Comparison of ENCODE assay signal across 26 mouse cellular contexts in genomic region chr6:101259411-101259810, GRCm38 (mm10).
"Had no signal": no experiment of that assay in that cellular context is flagged by ENCODE, and none has a peak within 500 bp of the region (broad histone marks: within the 10 kb centered on the region; RNA-seq: fewer than 3 reads in every experiment).

No protein-coding gene starts in this region.

- H3K9me3 ChIP-seq: heart, embryonic 10.5 days; heart, embryonic 12.5 days; hindbrain, embryonic 10.5 days; hindbrain, embryonic 12.5 days; hindbrain, embryonic 15.5 days; intestine, embryonic 15.5 days; kidney, embryonic 15.5 days; limb, embryonic 10.5 days; limb, embryonic 12.5 days; liver, embryonic 13.5 days; liver, embryonic 15.5 days had no signal

- H3K4me2 ChIP-seq: heart, embryonic 12.5 days; hindbrain, embryonic 12.5 days; hindbrain, embryonic 15.5 days; intestine, embryonic 15.5 days; kidney, embryonic 15.5 days; limb, embryonic 12.5 days; liver, embryonic 11.5 days; liver, embryonic 13.5 days; liver, embryonic 15.5 days had no signal

- H3K36me3 ChIP-seq: heart, embryonic 10.5 days; heart, embryonic 12.5 days; hindbrain, embryonic 10.5 days; hindbrain, embryonic 12.5 days; hindbrain, embryonic 15.5 days; intestine, embryonic 15.5 days; kidney, embryonic 15.5 days; limb, embryonic 10.5 days; limb, embryonic 12.5 days; liver, embryonic 13.5 days; liver, embryonic 15.5 days had no signal

- ATAC-seq: inflammation-experienced regulatory T-cells, adult 6 months; intestine, embryonic 15.5 days; intestine, postnatal 0 days; liver, postnatal 0 days had no signal

- H3K4me1 ChIP-seq: intestine, embryonic 15.5 days; liver, embryonic 13.5 days; liver, embryonic 15.5 days had no signal

- DNase-seq: gastrocnemius, adult 2 months; gastrocnemius, postnatal 10 days; gastrocnemius, postnatal 25 days; heart, postnatal 10 days; heart, postnatal 4 days; kidney, adult 18-20 months; kidney, adult 9 months; kidney, postnatal 14 days; kidney, postnatal 4 days; liver; liver, embryonic 13.5 days; liver, postnatal 0 days had no signal

- H3K4me3 ChIP-seq: gastrocnemius, adult 2 months; heart, embryonic 10.5 days; heart, embryonic 12.5 days; hindbrain, embryonic 10.5 days; hindbrain, embryonic 12.5 days; hindbrain, embryonic 15.5 days; intestine, embryonic 15.5 days; kidney, embryonic 15.5 days; layer of hippocampus, adult 2 months; limb, embryonic 10.5 days; limb, embryonic 12.5 days; liver, embryonic 13.5 days; liver, embryonic 15.5 days had no signal

- H3K27ac ChIP-seq: gastrocnemius, adult 2 months; heart, embryonic 10.5 days; hindbrain, embryonic 10.5 days; hindbrain, embryonic 12.5 days; hindbrain, embryonic 15.5 days; intestine, embryonic 15.5 days; kidney, embryonic 15.5 days; layer of hippocampus, adult 2 months; limb, embryonic 10.5 days; limb, embryonic 12.5 days; liver, embryonic 13.5 days; liver, embryonic 15.5 days had no signal

- H3K27me3 ChIP-seq: heart, embryonic 12.5 days; hindbrain, embryonic 15.5 days; intestine, embryonic 15.5 days; liver, embryonic 13.5 days; liver, embryonic 15.5 days had no signal

- H3K9ac ChIP-seq: heart, embryonic 12.5 days; hindbrain, embryonic 12.5 days; hindbrain, embryonic 15.5 days; intestine, embryonic 15.5 days; kidney, embryonic 15.5 days; limb, embryonic 12.5 days; liver, embryonic 13.5 days; liver, embryonic 15.5 days; liver, postnatal 0 days had no signal
